28 mouse cellular contexts compared by ENCODE assay signal in genomic region chr2:140549286-140549685, GRCm38 (mm10).
DNase-seq lines count a peak whose midpoint lies in the region; ATAC-seq and TF ChIP-seq lines count a peak whose summit lies in the region.
"Had no signal": no experiment of that assay in that cellular context is flagged by ENCODE, and none has a peak within 500 bp of the region (broad histone marks: within the 10 kb centered on the region; RNA-seq: fewer than 3 reads in every experiment).

No protein-coding gene starts in this region.

- DNase-seq in embryonic facial prominence, embryonic 14.5 days (ENCODE audit: low spot score): peak; percentile 60
- no peak for DNase-seq in embryonic facial prominence, embryonic 10.5 days (ENCODE audit: low spot score)
- DNase-seq in gastrocnemius, adult 18-20 months (ENCODE audit: low spot score): peak; percentile 14
- DNase-seq in gastrocnemius, postnatal 4 days (ENCODE audit: low spot score in 2 of 2): no peak
- DNase-seq in brain, embryonic 14.5 days (ENCODE audit: low read depth): peak; percentile 65
- peak; percentile 10 for DNase-seq in hindlimb bud, embryonic 11.5 days (ENCODE audit: extremely low spot score, low read depth, low spot score)
- no peak for DNase-seq in thymus, adult 18-20 months
- DNase-seq in cerebellum, postnatal 36 days: no peak
- DNase-seq: adrenal gland, adult 2 months; adrenal gland, postnatal 14 days; cerebellum, adult 18-20 months; cerebellum, adult 9-10 months; cerebellum, postnatal 14 days; gastrocnemius, adult 2 months; gastrocnemius, postnatal 14 days; heart, adult 18-20 months; heart, postnatal 14 days; heart, postnatal 4 days; kidney, adult 11 months; kidney, adult 8-10 months had no signal

- no peak overlapping the region for H3K4me2 ChIP-seq in embryonic facial prominence, embryonic 14.5 days (ENCODE audit: low read depth, low read length)
- H3K4me2 ChIP-seq: embryonic facial prominence, embryonic 13.5 days; forebrain, embryonic 12.5 days; heart, embryonic 13.5 days; hindbrain, embryonic 12.5 days; hindbrain, embryonic 15.5 days; intestine, embryonic 15.5 days had no signal

- no peaks in the 10 kb centered on the region for H3K27me3 ChIP-seq in embryonic facial prominence, embryonic 14.5 days (replicated peaks; ENCODE audit: control insufficient read depth, insufficient read depth, low read length)
- no peaks in the 10 kb centered on the region for H3K27me3 ChIP-seq in embryonic facial prominence, embryonic 10.5 days (replicated peaks; ENCODE audit: low read depth, poor library complexity, severe bottlenecking)
- H3K27me3 ChIP-seq: embryonic facial prominence, embryonic 13.5 days; forebrain, embryonic 12.5 days; heart, embryonic 13.5 days; hindbrain, embryonic 12.5 days; hindbrain, embryonic 15.5 days; intestine, embryonic 15.5 days had no signal

- no peaks in the 10 kb centered on the region for H3K36me3 ChIP-seq in embryonic facial prominence, embryonic 14.5 days (ENCODE audit: control insufficient read depth, insufficient read depth, low read length)
- H3K36me3 ChIP-seq in embryonic facial prominence, embryonic 10.5 days (replicated peaks): no peaks in the 10 kb centered on the region
- H3K36me3 ChIP-seq: embryonic facial prominence, embryonic 13.5 days; forebrain, embryonic 12.5 days; heart, embryonic 10.5 days; heart, embryonic 13.5 days; hindbrain, embryonic 12.5 days; hindbrain, embryonic 15.5 days; intestine, embryonic 15.5 days had no signal

- TF ChIP-seq CTCF in brain, embryonic 14.5 days (IDR thresholded peaks at IDR 0.05; ENCODE audit: borderline replicate concordance, extremely low read depth, insufficient read depth, insufficient read length): no peak

- TF ChIP-seq POLR2A in brain, embryonic 14.5 days (IDR thresholded peaks at IDR 0.05; ENCODE audit: borderline replicate concordance, extremely low read depth, insufficient read depth, insufficient read length, poor library complexity, severe bottlenecking): no peak

- H3K27ac ChIP-seq in embryonic facial prominence, embryonic 14.5 days (replicated peaks; ENCODE audit: low read depth, low read length): no peak overlapping the region
- no peak overlapping the region for H3K27ac ChIP-seq in embryonic facial prominence, embryonic 10.5 days (replicated peaks)
- H3K27ac ChIP-seq: embryonic facial prominence, embryonic 13.5 days; forebrain, embryonic 12.5 days; gastrocnemius, adult 2 months; heart, embryonic 10.5 days; heart, embryonic 13.5 days; hindbrain, embryonic 12.5 days; hindbrain, embryonic 15.5 days; intestine, embryonic 15.5 days had no signal

- 55% methylated on average over 2 of the region's 2 CpGs for WGBS in embryonic facial prominence, embryonic 14.5 days
- WGBS in embryonic facial prominence, embryonic 10.5 days: 84% methylated on average over 2 of the region's 2 CpGs

- H3K9me3 ChIP-seq in embryonic facial prominence, embryonic 14.5 days (ENCODE audit: control insufficient read depth, low read length): no peaks in the 10 kb centered on the region
- H3K9me3 ChIP-seq in embryonic facial prominence, embryonic 10.5 days: no peaks in the 10 kb centered on the region
- H3K9me3 ChIP-seq: embryonic facial prominence, embryonic 13.5 days; forebrain, embryonic 12.5 days; heart, embryonic 10.5 days; heart, embryonic 13.5 days; hindbrain, embryonic 12.5 days; hindbrain, embryonic 15.5 days; intestine, embryonic 15.5 days had no signal

- H3K4me1 ChIP-seq in embryonic facial prominence, embryonic 14.5 days (ENCODE audit: control insufficient read depth, insufficient read depth, low read length): no peaks in the 10 kb centered on the region
- H3K4me1 ChIP-seq in embryonic facial prominence, embryonic 10.5 days: no peaks in the 10 kb centered on the region
- H3K4me1 ChIP-seq: embryonic facial prominence, embryonic 13.5 days; forebrain, embryonic 12.5 days; heart, embryonic 10.5 days; heart, embryonic 13.5 days; hindbrain, embryonic 12.5 days; hindbrain, embryonic 15.5 days; intestine, embryonic 15.5 days had no signal

- no peak for ATAC-seq in embryonic facial prominence, embryonic 14.5 days (ENCODE audit: low read depth)
- ATAC-seq: intestine, embryonic 15.5 days; Patski had no signal

- no peak overlapping the region for H3K4me3 ChIP-seq in embryonic facial prominence, embryonic 14.5 days (ENCODE audit: low read depth, low read length)
- no peak overlapping the region for H3K4me3 ChIP-seq in embryonic facial prominence, embryonic 10.5 days
- H3K4me3 ChIP-seq: embryonic facial prominence, embryonic 13.5 days; forebrain, embryonic 12.5 days; gastrocnemius, adult 2 months; heart, embryonic 10.5 days; heart, embryonic 13.5 days; hindbrain, embryonic 12.5 days; hindbrain, embryonic 15.5 days; intestine, embryonic 15.5 days had no signal

- H3K9ac ChIP-seq in embryonic facial prominence, embryonic 14.5 days (ENCODE audit: low read depth, low read length): no peak overlapping the region
- H3K9ac ChIP-seq: embryonic facial prominence, embryonic 13.5 days; forebrain, embryonic 12.5 days; heart, embryonic 13.5 days; hindbrain, embryonic 12.5 days; hindbrain, embryonic 15.5 days; intestine, embryonic 15.5 days had no signal

Comparison
In these comparisons a context has a peak if more than half of its experiments do, and no peak if none do; other contexts are left out.
1. DNase-seq: peak in embryonic facial prominence, embryonic 14.5 days (single experiment), gastrocnemius, adult 18-20 months (single experiment), brain, embryonic 14.5 days (single experiment) and hindlimb bud, embryonic 11.5 days (single experiment); none in embryonic facial prominence, embryonic 10.5 days (single experiment), gastrocnemius, postnatal 4 days (0 of 2), thymus, adult 18-20 months (0 of 2) and cerebellum, postnatal 36 days (0 of 2).